Mouse (Mus musculus): ENCODE data around the gene Rpl23a. TPM values are rescaled to one million over a fixed set of nuclear protein-coding genes. Genes with fewer than 3 reads are reported as not detected.
"Not testable (repeated sequence)": the region's sequence is repeated elsewhere in the genome, so short reads cannot be mapped to it uniquely, and the experiment has no call there.

Gene Rpl23a
- total and polyA plus RNA-seq, 2 experiments from 2014 or later, result 469 to 906 TPM

GRCm38 (mm10) chr11:78138023-78138422, 45.4 kb downstream of the Rpl23a start:
- Histone ChIP-seq H3K9me3 (ENCODE audit: low read length) (no peaks in the 10 kb centered on the region), H3K9ac (replicated peaks; ENCODE audit: low read length) (no peak overlapping the region), H3K27ac (no peak overlapping the region), H3K4me1 (ENCODE audit: insufficient read depth, low read length) (no peaks in the 10 kb centered on the region), H3K4me3 (ENCODE audit: low read length) (no peak overlapping the region), H3K4me2 (ENCODE audit: low read depth, low read length) (no peak overlapping the region), H3K27me3 (ENCODE audit: insufficient read depth, low read length) (no peaks in the 10 kb centered on the region), H3K36me3 (ENCODE audit: insufficient read depth, low read length) (no peaks in the 10 kb centered on the region)
- DNase-seq (ENCODE audit: low spot score) (no peak), ATAC-seq (no peak)
- TF ChIP-seq CTCF (IDR thresholded peaks at IDR 0.05; ENCODE audit: low read depth), result no peak
- WGBS, result 89% methylated on average over 3 of the region's 3 CpGs

- Histone ChIP-seq H3K4me2 (ENCODE audit: low read depth, low read length) (no peak overlapping the region), H3K27ac (no peak overlapping the region), H3K9ac (replicated peaks; ENCODE audit: low read length) (no peak overlapping the region), H3K4me3 (ENCODE audit: low read length) (no peak overlapping the region), H3K9me3 (ENCODE audit: low read length) (no peaks in the 10 kb centered on the region), H3K27me3 (ENCODE audit: insufficient read depth, low read length) (no peaks in the 10 kb centered on the region), H3K36me3 (ENCODE audit: insufficient read depth, low read length) (no peaks in the 10 kb centered on the region), H3K4me1 (ENCODE audit: insufficient read depth, low read length) (no peaks in the 10 kb centered on the region)
- no peak for DNase-seq (ENCODE audit: low spot score)
- 73% methylated on average over 4 of the region's 4 CpGs for WGBS
- ATAC-seq, result no peak
- TF ChIP-seq CTCF (IDR thresholded peaks at IDR 0.05; ENCODE audit: low read depth), result no peak
Observed at GRCm38 (mm10) chr11:78137584-78137983, 45.8 kb downstream of the Rpl23a start.

DNA sequence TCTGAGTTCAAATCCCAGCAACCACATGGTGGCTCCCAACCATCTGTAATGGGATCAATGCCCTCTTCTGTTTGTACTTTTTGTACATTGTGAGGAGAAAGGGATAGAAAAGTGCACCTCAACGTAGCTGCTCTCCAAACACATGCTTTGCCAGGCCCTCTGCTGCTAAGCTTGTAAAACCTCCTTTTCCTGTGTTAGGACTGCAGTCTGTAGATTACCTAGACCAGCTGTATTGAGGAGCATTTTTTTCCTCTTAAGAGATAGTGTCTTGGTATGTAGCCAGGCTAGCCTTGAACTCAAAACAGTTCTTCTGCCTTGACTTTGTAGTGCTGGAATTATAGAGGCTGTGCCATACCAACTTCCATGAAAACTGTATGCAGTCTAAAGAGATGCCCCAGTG, 47.3 kb downstream of the Rpl23a start:
- Histone ChIP-seq H3K27me3 (ENCODE audit: insufficient read depth, low read length) (no peaks in the 10 kb centered on the region), H3K36me3 (ENCODE audit: insufficient read depth, low read length) (no peaks in the 10 kb centered on the region), H3K4me3 (ENCODE audit: low read length) (no peak overlapping the region), H3K27ac (no peak overlapping the region), H3K4me1 (ENCODE audit: insufficient read depth, low read length) (no peaks in the 10 kb centered on the region), H3K9me3 (ENCODE audit: low read length) (no peaks in the 10 kb centered on the region), H3K4me2 (ENCODE audit: low read depth, low read length) (no peak overlapping the region), H3K9ac (replicated peaks; ENCODE audit: low read length) (no peak overlapping the region)
- 92% methylated on average over 1 of the region's 1 CpGs for WGBS
- DNase-seq (ENCODE audit: low spot score) (no peak), ATAC-seq (no peak)
- no peak for TF ChIP-seq CTCF (IDR thresholded peaks at IDR 0.05; ENCODE audit: low read depth)

GRCm38 (mm10) chr11:78135314-78135713, 48.1 kb downstream of the Rpl23a start:
- ATAC-seq, result not testable (repeated sequence)

DNA sequence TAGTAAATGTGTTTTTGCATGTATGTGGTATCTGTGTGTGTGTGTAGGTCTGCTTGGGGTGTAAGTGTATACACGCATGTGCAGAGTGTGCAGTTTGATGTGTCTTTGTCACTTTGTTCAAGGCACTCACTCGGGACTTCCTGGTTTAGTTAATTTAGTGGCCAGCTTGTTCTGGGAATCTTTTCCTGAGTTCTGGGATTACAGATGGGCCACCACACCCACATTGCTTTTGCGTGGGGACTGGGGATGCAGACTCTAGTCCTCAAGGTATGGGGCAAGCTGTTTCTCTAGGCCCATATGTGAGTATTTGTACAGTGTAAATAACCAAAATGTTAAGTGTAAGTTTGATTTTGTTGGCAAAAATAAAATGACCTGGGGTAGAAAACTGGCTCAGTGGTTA, 49.0 kb downstream of the Rpl23a start:
- Histone ChIP-seq H3K27me3 (ENCODE audit: insufficient read depth, low read length) (no peaks in the 10 kb centered on the region), H3K36me3 (ENCODE audit: insufficient read depth, low read length) (no peaks in the 10 kb centered on the region), H3K4me3 (ENCODE audit: low read length) (no peak overlapping the region), H3K27ac (no peak overlapping the region), H3K4me2 (ENCODE audit: low read depth, low read length) (no peak overlapping the region), H3K9me3 (ENCODE audit: low read length) (no peaks in the 10 kb centered on the region), H3K9ac (replicated peaks; ENCODE audit: low read length) (no peak overlapping the region), H3K4me1 (ENCODE audit: insufficient read depth, low read length) (no peaks in the 10 kb centered on the region)
- ATAC-seq (no peak), DNase-seq (ENCODE audit: low spot score) (no peak)
- WGBS, result 80% methylated on average over 3 of the region's 3 CpGs
- no peak for TF ChIP-seq CTCF (IDR thresholded peaks at IDR 0.05; ENCODE audit: low read depth)

More at GRCm38 (mm10) chr11:78135314-78135713, 48.1 kb downstream of the Rpl23a start:
- H3K4me2 ChIP-seq (ENCODE audit: low read depth, low read length); H3K4me3 ChIP-seq (ENCODE audit: low read length); H3K9me3 ChIP-seq (ENCODE audit: low read length); H3K27me3 ChIP-seq (ENCODE audit: insufficient read depth, low read length); H3K9ac ChIP-seq (replicated peaks; ENCODE audit: low read length); H3K36me3 ChIP-seq (ENCODE audit: insufficient read depth, low read length); DNase-seq (ENCODE audit: low spot score); H3K4me1 ChIP-seq (ENCODE audit: insufficient read depth, low read length); H3K27ac ChIP-seq: not testable (repeated sequence)
- WGBS, result 87% methylated on average over 7 of the region's 7 CpGs

DNA sequence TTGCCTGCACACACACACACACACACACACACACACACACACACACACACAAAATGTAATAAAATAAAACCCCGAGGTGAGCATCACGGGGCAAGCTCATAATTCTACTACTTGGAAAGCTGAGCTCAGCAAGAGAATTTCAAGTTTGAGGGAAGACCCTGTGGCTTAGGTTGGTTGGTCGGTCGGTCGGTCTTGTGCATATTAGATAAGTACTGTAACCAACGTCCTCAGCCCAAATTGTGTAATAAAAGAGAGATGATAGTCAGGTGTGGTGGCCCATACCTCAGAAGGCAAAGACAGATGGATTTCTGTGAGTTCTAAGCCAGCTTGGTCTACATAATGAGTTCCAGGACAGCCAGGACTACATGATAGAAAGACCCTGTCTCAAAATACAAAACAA, 49.5 kb downstream of the Rpl23a start:
- ATAC-seq (no peak), DNase-seq (ENCODE audit: low spot score) (no peak)
- Histone ChIP-seq H3K4me1 (ENCODE audit: insufficient read depth, low read length) (no peaks in the 10 kb centered on the region), H3K4me2 (ENCODE audit: low read depth, low read length) (no peak overlapping the region), H3K9me3 (ENCODE audit: low read length) (no peaks in the 10 kb centered on the region), H3K9ac (replicated peaks; ENCODE audit: low read length) (no peak overlapping the region), H3K27ac (no peak overlapping the region), H3K4me3 (ENCODE audit: low read length) (no peak overlapping the region), H3K27me3 (ENCODE audit: insufficient read depth, low read length) (no peaks in the 10 kb centered on the region), H3K36me3 (ENCODE audit: insufficient read depth, low read length) (no peaks in the 10 kb centered on the region)
- WGBS, result 91% methylated on average over 6 of the region's 6 CpGs
- TF ChIP-seq CTCF (IDR thresholded peaks at IDR 0.05; ENCODE audit: low read depth), result no peak

Small RNA genes within 50 kb of the gene (microRNA-seq; reads per million reads assigned to microRNA genes)
- 0.35 to 0.36 reads per million in 2 experiments for gene Mir7653

Other genes starting within 250 kb of the Rpl23a start
- 31.9 and 34.9 TPM in 2 replicates for gene Phf12, start 200.8 kb downstream of the Rpl23a start, total RNA-seq (2014; rRNA removed)
- gene Phf12, start 200.8 kb downstream of the Rpl23a start, polyA plus RNA-seq (2015; fragmentation: Nextera tagmentation; extraction: Ambion mirVana), result 8.3 and 8.7 TPM in 2 replicates
- gene Dhrs13, start 151.3 kb downstream of the Rpl23a start, total RNA-seq (2014; rRNA removed), result 63.8 and 69.6 TPM in 2 replicates
- 48.2 and 52.8 TPM in 2 replicates for gene Dhrs13, start 151.3 kb downstream of the Rpl23a start, polyA plus RNA-seq (2015; fragmentation: Nextera tagmentation; extraction: Ambion mirVana)
- 107 and 108 TPM in 2 replicates for gene Flot2, start 145.7 kb downstream of the Rpl23a start, total RNA-seq (2014; rRNA removed)
- gene Flot2, start 145.7 kb downstream of the Rpl23a start, polyA plus RNA-seq (2015; fragmentation: Nextera tagmentation; extraction: Ambion mirVana), result 121 and 123 TPM in 2 replicates
- 38.4 and 40.3 TPM in 2 replicates for gene Eral1, start 103.2 kb downstream of the Rpl23a start, total RNA-seq (2014; rRNA removed)
- gene Eral1, start 103.2 kb downstream of the Rpl23a start, polyA plus RNA-seq (2015; fragmentation: Nextera tagmentation; extraction: Ambion mirVana), result 25.7 and 26.9 TPM in 2 replicates
- 27.6 and 32.6 TPM in 2 replicates for gene Fam222b, start 88.9 kb downstream of the Rpl23a start, total RNA-seq (2014; rRNA removed)
- 22.6 and 22.9 TPM in 2 replicates for gene Fam222b, start 88.9 kb downstream of the Rpl23a start, polyA plus RNA-seq (2015; fragmentation: Nextera tagmentation; extraction: Ambion mirVana)
- gene Traf4, start 18.0 kb downstream of the Rpl23a start, total RNA-seq (2014; rRNA removed), result 124 and 130 TPM in 2 replicates
- 79.5 and 88.7 TPM in 2 replicates for gene Traf4, start 18.0 kb downstream of the Rpl23a start, polyA plus RNA-seq (2015; fragmentation: Nextera tagmentation; extraction: Ambion mirVana)
- gene Nek8, start 6.9 kb downstream of the Rpl23a start, total RNA-seq (2014; rRNA removed), result 7.6 and 11.8 TPM in 2 replicates
- gene Nek8, start 6.9 kb downstream of the Rpl23a start, polyA plus RNA-seq (2015; fragmentation: Nextera tagmentation; extraction: Ambion mirVana), result 7.3 and 7.7 TPM in 2 replicates
- gene Tlcd1, start 6.9 kb downstream of the Rpl23a start, total RNA-seq (2014; rRNA removed), result 37.5 and 46.1 TPM in 2 replicates
- gene Tlcd1, start 6.9 kb downstream of the Rpl23a start, polyA plus RNA-seq (2015; fragmentation: Nextera tagmentation; extraction: Ambion mirVana), result 36.8 and 42.6 TPM in 2 replicates
- 85.6 and 96.4 TPM in 2 replicates for gene Rab34, start 4.8 kb upstream of the Rpl23a start, total RNA-seq (2014; rRNA removed)
- gene Rab34, start 4.8 kb upstream of the Rpl23a start, polyA plus RNA-seq (2015; fragmentation: Nextera tagmentation; extraction: Ambion mirVana), result 63.5 and 76.2 TPM in 2 replicates
- gene Proca1, start 9.8 kb upstream of the Rpl23a start, total RNA-seq (2014; rRNA removed), result 1.9 and 4.9 TPM in 2 replicates
- gene Proca1, start 9.8 kb upstream of the Rpl23a start, polyA plus RNA-seq (2015; fragmentation: Nextera tagmentation; extraction: Ambion mirVana), result 5.6 and 5.8 TPM in 2 replicates
- gene Sdf2, start 62.2 kb upstream of the Rpl23a start, total RNA-seq (2014; rRNA removed), result 77.1 and 112 TPM in 2 replicates
- 107 and 113 TPM in 2 replicates for gene Sdf2, start 62.2 kb upstream of the Rpl23a start, polyA plus RNA-seq (2015; fragmentation: Nextera tagmentation; extraction: Ambion mirVana)
- gene Supt6, start 62.4 kb upstream of the Rpl23a start, total RNA-seq (2014; rRNA removed), result 34.2 and 36.0 TPM in 2 replicates
- gene Supt6, start 62.4 kb upstream of the Rpl23a start, polyA plus RNA-seq (2015; fragmentation: Nextera tagmentation; extraction: Ambion mirVana), result 17.1 and 19.0 TPM in 2 replicates
- gene 2610507B11Rik, start 78.2 kb upstream of the Rpl23a start, total RNA-seq (2014; rRNA removed), result 86.2 and 93.6 TPM in 2 replicates
- 78.2 and 79.0 TPM in 2 replicates for gene 2610507B11Rik, start 78.2 kb upstream of the Rpl23a start, polyA plus RNA-seq (2015; fragmentation: Nextera tagmentation; extraction: Ambion mirVana)
- gene BC030499, start 107.3 kb upstream of the Rpl23a start, total RNA-seq (2014; rRNA removed), result 0.10 TPM in 1 of 2 replicates, not detected in the other
- gene BC030499, start 107.3 kb upstream of the Rpl23a start, polyA plus RNA-seq (2015; fragmentation: Nextera tagmentation; extraction: Ambion mirVana), result 0.15 TPM in 1 of 2 replicates, not detected in the other
- 26.7 and 31.4 TPM in 2 replicates for gene Spag5, start 117.9 kb upstream of the Rpl23a start, total RNA-seq (2014; rRNA removed)
- gene Spag5, start 117.9 kb upstream of the Rpl23a start, polyA plus RNA-seq (2015; fragmentation: Nextera tagmentation; extraction: Ambion mirVana), result 9.1 and 9.9 TPM in 2 replicates
- 798 and 822 TPM in 2 replicates for gene Aldoc, start 139.4 kb upstream of the Rpl23a start, total RNA-seq (2014; rRNA removed)
- gene Aldoc, start 139.4 kb upstream of the Rpl23a start, polyA plus RNA-seq (2015; fragmentation: Nextera tagmentation; extraction: Ambion mirVana), result 693 and 762 TPM in 2 replicates
- 88.3 and 89.0 TPM in 2 replicates for gene Pigs, start 144.8 kb upstream of the Rpl23a start, total RNA-seq (2014; rRNA removed)
- 105 TPM in 2 replicates for gene Pigs, start 144.8 kb upstream of the Rpl23a start, polyA plus RNA-seq (2015; fragmentation: Nextera tagmentation; extraction: Ambion mirVana)
- gene Unc119, start 159.9 kb upstream of the Rpl23a start, total RNA-seq (2014; rRNA removed), result 125 and 154 TPM in 2 replicates
- gene Unc119, start 159.9 kb upstream of the Rpl23a start, polyA plus RNA-seq (2015; fragmentation: Nextera tagmentation; extraction: Ambion mirVana), result 76.2 and 82.0 TPM in 2 replicates
- gene Foxn1, start 203.0 kb upstream of the Rpl23a start, total RNA-seq (2014; rRNA removed), result not detected in 2 replicates
- not detected in 2 replicates for gene Foxn1, start 203.0 kb upstream of the Rpl23a start, polyA plus RNA-seq (2015; fragmentation: Nextera tagmentation; extraction: Ambion mirVana)
- 0.10 TPM in 1 of 2 replicates, not detected in the other for gene Slc13a2, start 238.6 kb upstream of the Rpl23a start, total RNA-seq (2014; rRNA removed)
- not detected in 2 replicates for gene Slc13a2, start 238.6 kb upstream of the Rpl23a start, polyA plus RNA-seq (2015; fragmentation: Nextera tagmentation; extraction: Ambion mirVana)

All from hindbrain, postnatal 0 days (tissue).